Mouse (Mus musculus) central nervous system, embryonic 18 days (tissue): ENCODE measurements around the gene Ptpn1. TPM values are rescaled to one million over a fixed set of nuclear protein-coding genes. Genes with fewer than 3 reads are reported as not detected.

Experiments used
- polyA plus RNA-seq: library from polyadenylated mRNA; depleted of rRNA; stranded (reverse); fragments of >200 nt; gene quantifications from 2 replicates; pipeline ENCODE4 v1.2.3, GENCODE M21; 2012; rRNA removed

Gene Ptpn1
- polyA plus RNA-seq, result 45.4 and 45.9 TPM in 2 replicates

GRCm38 (mm10) chr2:167931985-167932726, at the start of gene Ptpn1:
Gene Ptpn1, plus strand, starts transcription at chr2:167932057.

GRCm38 (mm10) chr2:168009936-168010668, 78.2 kb downstream of the Ptpn1 start, which contains the start of gene Ripor3:
Gene Ripor3, minus strand, starts transcription at chr2:168010618.

Other genes with a start within 250 kb of the Ptpn1 start
- gene Cebpb, start 243.1 kb upstream of the Ptpn1 start, polyA plus RNA-seq, result 6.5 and 11.2 TPM in 2 replicates
- 49.9 and 51.5 TPM in 2 replicates for gene Tmem189, start 242.2 kb upstream of the Ptpn1 start, polyA plus RNA-seq
- 1.00 and 1.3 TPM in 2 replicates for gene Ripor3, start 78.6 kb downstream of the Ptpn1 start, polyA plus RNA-seq
- 5.0 and 5.3 TPM in 2 replicates for gene Pard6b, start 148.9 kb downstream of the Ptpn1 start, polyA plus RNA-seq